Mouse (Mus musculus): ENCODE measurements around the gene Rnaseh2b.

Gene Rnaseh2b

DNA sequence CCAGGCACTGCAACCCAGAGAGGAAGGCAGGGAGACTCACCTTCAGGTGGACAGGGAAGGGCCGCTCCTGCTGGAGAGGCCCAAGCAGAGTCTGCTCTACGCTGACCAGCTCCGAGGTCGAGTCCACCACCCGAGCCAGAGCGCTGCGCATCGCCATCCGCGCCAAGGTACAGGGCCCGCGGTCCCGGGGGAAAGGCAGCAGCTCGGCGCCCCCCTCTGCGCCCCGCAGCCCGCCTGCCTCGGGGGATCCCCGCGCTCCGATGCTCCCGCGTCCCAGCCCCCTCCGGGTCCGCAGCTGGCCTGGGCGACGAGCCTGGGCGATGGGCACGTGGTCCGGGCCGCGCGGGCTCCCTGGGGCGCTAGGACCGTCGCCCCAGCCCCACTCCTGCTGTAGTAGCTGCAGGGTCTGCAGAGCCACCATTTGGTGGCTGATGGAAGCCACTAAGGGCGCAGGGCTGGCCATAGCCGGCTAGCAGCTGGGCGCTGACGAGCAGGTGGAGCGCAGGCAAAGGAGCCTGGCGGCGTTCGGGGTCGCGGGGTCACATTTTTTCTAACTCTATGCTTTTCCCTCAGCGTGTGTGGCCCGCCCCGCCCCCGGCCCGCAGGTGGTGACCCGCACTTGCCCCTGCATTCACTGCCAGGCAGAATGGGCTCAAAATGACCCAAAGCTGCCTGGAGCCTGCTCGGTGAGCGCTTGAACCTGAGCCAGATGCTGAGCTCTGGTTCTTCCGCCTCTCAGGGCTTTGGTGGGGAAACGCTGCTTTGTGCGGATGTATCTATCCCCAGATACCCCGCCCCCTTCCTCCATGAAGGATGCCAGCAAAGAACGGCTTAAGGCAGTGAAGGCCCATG is at the start of gene Rnaseh2b, which contains the start of gene Dleu7:
Rnaseh2b (plus strand) TSS at position 102 of the 852 bp plus-strand sequence.
Dleu7 (minus strand) TSS at position 560 of the 852 bp plus-strand sequence.
- DNase-seq: peak; percentile 67

DNA sequence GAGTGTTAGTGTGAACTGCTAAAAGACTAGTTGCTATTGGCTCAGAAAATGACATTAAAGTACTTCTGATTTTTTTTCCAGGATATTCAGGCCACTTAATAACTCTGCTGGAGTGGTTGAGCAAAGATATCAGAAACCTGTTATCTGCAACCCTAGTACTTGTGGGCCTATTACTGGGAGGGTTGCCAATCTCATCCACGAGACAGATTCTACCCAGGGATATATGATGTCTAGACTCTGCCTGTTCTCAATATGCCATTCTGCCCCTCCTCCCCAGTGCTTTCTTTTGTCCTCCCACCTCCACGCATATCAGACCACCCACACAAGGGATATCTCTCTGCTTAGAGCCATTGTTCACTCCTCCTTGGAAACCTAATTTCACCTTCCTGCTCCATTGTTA is 48.9 kb upstream of the Rnaseh2b start:
- DNase-seq: no peak

DNA sequence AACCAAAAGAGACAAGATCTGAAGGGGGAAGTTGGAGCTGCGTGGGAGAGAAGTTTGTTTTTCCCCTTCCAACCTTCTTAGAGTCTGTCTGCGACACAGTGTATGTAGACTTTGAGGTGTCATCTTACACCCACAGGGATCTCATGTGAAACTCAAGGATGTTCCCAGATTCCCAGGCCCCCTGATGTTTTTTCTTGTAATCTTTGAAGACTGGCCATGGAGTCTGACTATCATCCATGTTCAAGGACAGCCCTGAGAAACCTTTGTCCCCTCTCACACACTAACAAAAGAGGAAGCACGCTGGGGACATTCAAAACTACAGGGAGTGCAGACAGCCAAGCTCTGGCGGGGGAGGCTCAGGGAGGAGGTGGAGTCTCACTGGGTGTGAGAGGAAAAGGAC is 46.8 kb upstream of the Rnaseh2b start:
- no peak for DNase-seq

DNA sequence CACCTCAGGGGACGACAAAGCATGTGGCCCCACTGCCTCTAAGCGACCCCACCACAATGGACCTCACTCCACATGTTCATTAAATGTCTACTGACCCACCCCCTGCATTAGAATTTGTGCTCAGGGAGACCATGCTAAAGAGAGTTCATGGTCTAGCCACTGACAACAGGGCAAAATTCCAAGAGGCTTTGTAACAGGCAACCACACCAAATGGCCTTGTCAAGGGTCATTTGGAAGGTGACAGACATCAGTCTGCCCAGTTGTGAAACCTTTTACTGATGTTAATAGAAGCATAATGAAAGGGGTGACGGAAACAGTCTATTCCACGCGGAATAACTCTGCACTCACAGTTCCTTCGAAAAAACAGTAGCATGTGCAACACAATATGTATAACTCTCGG is 44.0 kb upstream of the Rnaseh2b start:
- DNase-seq: no peak

DNA sequence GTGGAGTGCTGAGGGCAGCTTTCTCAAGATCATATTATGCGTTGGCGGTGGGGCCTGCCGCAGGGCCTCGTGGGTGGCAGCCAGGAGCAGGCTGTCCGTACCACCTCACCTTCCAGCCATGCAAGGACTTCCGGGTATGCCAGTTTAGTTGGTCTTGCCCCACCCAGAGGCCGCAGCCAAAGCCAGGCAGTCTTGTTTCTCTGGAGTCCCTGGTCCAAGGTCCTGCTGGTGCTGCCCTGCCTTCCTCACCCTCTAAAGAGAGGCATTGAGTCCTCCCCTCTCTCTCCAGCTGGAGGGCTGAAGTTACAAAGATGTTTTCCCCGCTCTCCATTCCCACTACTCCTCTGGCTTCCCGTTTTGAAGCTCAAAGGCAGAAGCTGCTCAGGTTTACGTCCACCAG is 43.6 kb upstream of the Rnaseh2b start:
- DNase-seq: peak; percentile 22

DNA sequence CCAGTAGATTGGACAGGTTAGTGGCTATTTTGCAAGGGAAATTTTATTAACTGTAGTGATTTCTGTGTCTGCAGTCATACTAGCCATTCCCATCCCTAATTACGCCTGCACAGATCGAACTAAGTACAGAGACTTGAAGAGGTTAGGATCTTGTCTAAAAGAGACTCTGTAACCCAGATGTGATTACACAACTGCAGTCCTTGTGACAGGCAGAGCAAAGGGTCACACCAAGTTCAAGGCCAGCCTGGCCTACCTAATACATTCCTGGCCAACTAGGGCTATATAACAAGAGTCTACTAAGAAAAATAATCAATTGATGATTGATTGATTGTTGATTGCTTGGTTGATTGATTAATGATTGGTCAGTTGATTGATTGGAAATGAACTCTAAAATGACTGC is 43.1 kb upstream of the Rnaseh2b start:
- no peak for DNase-seq

DNA sequence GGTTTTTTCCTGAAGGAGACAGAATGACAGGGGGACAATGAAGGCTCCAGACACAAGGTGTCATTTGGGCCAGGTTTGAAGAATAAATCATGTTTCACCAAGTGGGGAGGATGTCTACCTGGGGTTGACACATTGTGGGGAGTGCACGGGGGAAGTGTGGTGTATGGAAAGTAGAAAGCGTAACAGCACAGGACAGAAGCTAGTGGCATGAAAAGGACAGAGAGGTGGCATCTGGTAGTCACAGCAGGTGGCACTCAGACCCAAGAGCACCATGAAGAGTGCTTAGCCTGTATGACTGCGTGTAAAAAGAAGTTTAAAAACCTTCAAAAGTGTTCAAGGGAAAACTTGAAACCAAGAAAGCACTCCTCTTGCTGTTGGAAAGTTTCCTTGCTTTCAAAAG is 42.3 kb upstream of the Rnaseh2b start:
- no peak for DNase-seq

DNA sequence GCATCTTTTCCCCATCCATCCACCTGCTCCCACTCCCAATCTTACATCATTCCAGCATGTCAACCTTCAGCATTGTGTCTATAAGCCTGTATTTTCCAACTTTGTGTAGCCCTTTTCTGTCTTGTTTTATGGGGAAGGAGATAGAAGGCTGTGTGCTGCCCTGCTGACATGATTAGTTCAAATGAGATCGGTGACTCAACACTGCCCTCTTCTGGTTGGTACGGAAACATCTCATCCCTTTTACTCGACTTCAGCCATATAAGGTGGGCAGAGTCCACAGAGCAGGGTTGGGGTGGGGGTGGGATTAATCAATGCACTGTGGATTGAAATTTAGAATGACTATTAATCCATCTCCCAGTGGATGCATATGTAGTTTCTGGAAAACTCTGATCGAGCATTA is 40.4 kb upstream of the Rnaseh2b start:
- DNase-seq: peak; percentile 73

DNA sequence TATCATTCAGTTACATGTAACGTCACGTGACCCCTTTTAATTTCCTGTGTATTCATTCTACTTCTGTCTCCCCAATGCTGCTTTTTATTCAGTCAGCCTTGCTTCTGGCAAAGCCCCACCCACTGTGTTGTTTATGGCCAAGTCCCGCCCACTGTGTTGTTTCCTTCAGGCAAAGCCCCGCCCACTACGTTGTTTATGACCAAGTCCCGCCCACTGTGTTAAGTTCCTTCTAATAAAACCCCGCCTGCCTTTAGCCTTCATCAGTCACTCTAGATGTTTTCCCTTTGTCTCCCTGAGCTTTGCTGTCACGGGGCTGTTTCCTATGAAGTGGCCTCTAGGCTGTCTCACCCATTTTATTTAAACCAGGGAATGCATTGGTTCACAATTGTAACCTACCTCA is 38.0 kb upstream of the Rnaseh2b start:
- DNase-seq: peak; percentile 27

DNA sequence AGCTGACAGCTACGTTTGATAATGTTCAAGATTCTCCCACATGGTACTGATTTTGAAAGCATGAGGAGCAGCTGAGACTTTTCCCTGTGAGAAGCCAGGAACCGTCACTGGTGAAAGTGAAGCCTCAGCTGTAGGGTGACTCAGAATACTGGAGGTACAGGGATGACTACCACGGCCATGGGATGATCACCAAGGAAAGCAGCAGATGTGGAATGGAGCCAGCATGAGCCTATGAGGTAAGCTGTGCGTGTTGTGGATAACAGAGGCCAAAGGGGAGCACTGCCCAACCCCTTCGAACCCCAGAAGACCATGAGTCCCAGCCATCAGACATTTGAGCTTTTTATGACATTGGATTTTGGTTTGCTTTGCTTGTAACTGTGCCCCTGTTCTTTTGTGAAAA is 36.3 kb upstream of the Rnaseh2b start:
- no peak for DNase-seq

DNA sequence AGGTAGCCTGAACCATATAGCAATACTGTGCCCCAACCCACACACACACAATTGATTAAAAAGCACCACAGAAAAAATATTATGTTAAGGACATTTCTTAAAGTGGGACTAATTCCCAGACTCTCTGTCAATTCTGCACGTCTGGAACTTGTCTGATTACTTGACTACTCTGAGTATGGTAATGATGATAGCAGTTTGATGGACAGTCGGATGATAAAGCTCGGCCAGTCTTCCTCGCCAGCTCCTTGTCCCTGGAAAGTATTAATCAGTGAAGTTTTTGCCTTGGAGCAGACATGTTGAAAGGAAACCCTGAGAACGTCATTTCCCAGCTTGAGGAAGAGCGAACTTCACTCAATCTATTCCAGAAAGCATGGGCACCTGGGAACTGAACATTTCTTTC is 34.3 kb upstream of the Rnaseh2b start:
- DNase-seq: no peak

DNA sequence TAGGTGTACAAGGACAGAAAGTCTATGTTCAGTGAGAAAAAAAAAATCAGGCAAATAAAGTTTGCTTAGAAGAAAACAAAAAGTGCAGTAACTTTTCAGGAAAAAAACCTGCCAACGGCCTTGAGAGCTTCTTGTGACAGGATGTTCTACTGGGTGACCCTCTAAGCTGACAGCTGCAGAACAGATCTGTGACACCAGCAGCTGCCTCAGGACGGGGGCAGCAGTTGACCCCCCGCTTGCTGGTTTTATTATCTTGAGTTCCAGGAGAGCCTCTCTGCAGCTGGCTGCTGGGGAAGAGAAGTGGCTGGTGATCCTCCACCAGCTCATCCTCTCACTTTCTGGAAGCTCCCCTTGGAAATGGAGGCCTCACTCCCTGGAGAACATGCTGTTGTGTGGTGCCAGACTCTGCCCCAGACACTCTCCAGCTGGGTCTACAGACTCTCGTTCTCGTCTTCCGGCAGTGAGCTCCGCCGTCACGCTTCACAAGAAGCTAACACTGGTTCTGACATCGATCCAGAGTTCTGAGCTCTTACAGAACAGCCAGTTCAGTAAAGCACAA is 33.3 kb upstream of the Rnaseh2b start:
- DNase-seq: peak; percentile 34

DNA sequence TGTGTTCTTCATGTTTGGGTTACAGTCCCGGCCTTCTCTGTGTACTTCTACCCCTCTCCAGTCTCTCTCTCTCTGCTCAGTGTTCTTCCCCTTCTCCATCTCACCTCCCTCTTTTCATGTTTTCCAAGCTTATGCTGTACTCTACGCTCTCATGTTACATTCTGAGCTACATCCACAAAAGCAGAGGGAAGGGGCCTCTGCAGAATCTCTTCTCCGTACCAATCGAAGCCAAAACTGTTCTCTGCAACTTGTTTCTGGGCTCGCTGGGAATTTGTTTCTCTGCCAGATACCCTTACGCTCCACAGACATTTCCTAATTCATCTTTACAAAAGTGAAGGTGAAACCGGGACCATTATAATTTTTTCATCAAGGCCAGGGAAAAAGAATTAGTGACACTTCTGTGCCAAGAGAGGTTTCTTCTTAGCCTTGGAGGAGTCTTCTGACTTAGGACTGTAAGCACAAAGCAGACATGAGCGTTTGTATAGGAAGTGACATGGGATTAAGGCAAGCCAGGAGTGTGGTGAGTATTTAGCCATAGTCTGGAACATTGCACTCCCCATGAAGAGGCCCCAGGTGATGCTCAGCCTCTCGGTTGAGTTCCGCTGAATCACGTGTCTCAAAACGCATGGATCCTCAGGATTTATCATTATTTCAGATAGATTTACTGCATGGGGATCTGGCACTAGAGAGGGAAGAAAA is 21.5 kb upstream of the Rnaseh2b start:
- no peak for DNase-seq

DNA sequence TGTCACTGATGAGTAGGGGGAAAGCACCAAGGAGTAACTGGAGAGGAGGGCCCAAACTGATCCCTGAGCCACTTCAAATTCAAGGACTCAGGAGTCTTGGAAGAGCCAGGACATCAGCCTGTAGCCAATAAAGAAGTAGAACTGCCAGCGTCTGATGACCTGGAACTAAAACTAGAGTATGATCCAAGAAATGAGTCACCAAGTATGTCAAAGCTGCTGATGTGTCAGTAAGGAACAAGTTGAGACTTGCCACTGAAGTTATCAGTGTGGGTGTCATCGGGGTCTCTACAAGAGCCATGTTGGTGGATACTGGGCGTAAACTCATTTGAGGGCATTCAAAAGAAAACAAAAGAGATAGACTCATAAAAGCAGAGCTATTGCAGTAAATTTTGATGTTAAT is 18.8 kb upstream of the Rnaseh2b start:
- DNase-seq: no peak

DNA sequence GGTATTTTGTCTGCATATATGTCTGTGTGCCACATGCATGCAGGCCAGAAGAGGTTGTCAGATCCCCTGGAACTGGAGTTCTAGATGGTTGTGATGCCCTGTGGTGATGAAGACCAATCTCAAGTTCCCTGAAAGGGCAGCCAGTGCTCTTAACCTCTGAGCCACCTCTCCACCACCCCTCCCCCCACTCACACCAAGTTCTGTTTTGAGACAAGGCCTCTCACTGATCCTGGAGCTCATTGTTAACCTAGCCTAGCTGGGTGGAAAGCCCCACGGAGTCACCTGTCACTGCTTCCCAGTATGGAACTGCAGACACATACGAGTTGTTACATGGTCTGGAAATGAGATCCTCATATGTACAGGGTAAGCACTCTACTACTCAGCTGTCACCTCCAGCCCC is 9.4 kb upstream of the Rnaseh2b start:
- no peak for DNase-seq

DNA sequence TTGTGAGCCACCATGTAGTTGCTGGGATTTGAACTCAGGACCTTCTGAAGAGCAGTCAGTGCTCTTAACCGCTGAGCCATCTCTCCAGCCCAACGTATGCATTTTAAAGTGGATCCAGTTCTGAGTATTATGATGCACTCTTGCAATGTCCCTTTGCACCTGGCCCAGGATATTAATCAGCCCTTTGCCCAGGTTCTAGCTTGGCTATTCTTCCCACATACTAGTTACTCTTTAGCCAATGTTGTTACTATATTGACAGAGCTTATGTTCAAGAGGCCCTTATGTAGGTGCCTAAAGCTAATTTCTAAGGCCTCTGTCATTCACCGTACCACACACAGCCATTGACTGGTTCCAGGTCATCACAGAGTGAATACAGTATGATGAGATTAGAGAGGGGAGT is 3.7 kb upstream of the Rnaseh2b start:
- DNase-seq: no peak

DNA sequence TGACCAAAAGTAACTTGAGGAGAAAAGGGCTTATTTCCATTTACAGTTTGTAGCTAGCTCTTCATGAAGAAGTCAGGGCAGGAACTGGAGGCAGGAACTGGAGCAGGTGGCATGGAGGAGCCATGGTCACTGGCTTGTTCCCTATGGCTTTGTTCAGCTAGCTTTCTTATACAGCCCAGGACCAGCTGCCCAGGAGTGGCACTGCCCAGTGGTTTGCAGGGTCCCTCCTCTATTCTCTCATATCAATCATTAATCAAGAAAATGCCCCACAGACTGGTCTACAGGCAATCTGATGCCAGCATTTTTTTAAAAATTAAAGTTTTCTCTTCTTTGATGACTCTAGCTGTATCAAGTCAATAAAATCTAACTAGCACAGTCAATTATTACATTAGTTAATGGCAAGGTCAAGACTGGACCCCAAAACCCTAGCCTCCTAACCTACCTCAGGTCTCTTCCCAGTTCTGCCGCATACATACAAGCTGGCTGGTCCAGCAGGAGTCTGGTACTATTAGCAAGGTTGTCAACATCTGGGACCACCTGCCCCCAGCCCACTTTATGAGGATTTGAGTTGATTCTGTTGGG is 892 bp upstream of the Rnaseh2b start:
- DNase-seq: peak; percentile 17

DNA sequence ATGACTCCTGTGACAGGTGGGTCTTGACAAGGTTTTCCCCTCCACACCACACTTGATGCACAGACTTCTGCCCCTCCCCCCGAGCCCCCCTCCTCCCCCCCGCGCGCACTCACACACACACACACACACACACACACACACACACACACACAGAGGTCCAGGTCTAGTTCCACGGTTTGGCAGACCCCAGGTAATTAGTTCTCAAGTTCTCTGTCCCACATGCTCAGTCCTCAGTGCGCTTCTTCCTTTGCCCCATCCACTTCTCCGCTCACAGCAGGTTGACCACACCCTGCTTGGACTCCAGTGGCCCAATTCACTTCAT is 262 bp upstream of the Rnaseh2b start:
- no peak for DNase-seq

DNA sequence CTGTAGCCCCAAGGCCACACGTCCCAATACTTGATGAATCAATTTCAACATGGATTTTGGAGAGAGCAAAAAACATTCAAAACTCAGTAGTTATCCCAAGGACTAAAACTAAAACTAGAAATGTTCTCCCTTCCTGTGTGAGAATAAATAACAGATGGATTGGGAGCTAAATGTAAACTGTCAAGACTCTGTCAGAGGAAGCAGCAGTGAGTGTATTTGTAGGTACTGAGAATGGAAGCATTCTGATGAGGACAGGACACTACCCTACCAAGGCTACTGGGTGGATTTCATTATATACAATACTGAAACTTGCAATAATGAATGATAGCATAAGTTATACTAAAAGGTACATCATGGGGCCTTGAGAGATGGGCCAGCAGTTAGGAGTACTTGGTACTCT is 6.4 kb downstream of the Rnaseh2b start:
- DNase-seq: no peak

DNA sequence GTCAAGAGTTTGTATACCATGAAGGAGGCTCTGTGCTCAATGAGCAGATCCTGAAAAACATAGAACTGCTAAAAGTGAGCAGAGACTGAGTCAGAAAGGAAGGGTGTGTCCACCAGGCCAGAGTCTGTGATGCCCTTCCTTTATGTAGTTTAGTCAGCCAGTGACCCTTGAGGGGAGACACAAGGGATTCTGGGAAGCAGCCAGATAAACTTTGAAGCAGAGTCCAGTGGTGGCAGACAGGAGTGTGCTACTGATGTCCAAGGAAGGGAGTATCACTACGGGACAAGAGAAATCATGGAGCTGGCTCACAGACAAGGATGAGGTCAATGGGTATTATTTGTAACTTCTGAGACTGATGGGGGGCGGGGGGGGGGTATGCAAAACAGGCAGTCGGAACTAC is 7.6 kb downstream of the Rnaseh2b start:
- DNase-seq: no peak

DNA sequence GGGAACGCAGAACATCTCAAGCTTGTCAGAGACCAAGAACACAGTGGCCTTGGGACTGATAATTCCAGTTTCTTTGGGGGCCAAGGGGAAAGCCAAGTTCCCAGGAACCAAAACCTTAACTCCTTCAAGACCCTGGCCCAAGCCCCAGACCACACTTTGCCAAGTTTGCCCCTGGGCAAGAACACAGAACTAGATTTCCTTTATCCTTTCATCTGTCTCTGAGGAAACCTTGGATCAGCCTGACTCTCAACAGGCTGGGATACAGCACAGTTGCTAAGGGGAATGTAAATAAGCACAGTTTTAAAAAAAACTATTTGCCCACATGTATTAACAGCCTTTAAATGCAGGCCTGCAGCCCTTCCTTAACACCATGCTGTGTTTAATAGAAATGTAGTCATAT is 15.2 kb downstream of the Rnaseh2b start:
- DNase-seq: no peak

DNA sequence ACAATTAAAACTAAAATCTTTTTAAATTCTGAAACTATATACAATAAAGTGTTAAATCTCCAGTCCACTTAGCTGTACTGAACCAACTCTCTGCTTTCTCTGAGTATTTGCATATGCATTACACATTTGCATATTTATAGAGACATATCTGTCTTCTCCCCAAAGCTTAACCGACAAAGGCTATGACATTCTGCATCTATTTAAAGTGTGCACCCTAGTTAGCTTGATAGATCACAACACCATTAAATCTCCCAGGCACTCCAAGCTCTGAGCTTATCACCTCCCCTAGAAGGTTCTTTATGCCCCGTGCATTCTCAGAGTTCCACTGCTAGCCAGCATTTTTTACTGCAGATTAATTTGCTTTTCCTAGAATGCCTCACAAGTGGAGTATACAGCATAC is 16.6 kb downstream of the Rnaseh2b start:
- DNase-seq: no peak

DNA sequence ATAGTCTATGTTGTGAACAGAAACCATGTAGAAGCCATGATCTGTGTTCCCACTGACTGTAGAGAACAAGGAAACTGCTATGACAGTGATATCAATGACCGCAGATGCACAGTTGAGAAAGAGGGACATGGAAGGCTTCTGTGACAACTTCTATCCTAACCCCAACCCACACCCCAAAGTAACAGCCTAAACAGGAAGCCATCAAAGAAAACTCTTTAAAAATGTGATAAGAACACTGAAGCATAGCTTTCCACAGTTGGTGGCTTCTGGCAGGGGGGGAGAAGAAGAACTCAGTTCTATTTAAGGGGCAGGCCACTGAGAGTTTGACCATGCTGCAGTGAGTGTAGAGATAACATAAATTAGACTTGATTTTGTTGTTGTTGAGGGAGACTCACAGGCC is 19.3 kb downstream of the Rnaseh2b start:
- no peak for DNase-seq

All from kidney, postnatal 10 days (tissue).